Mouse (Mus musculus): Measurements from ENCODE around the gene Gm11437. TPM values are rescaled to one million over a fixed set of nuclear protein-coding genes. Genes with fewer than 3 reads are reported as not detected.

The Gm11437 gene
- total RNA-seq, 2 experiments from 2014 or later: not detected

GRCm38 (mm10) chr11:84145201-84145798 lies 22.0 kb downstream of the Gm11437 start:
- ATAC-seq (ENCODE audit: poor library complexity, severe bottlenecking): no peak

DNA sequence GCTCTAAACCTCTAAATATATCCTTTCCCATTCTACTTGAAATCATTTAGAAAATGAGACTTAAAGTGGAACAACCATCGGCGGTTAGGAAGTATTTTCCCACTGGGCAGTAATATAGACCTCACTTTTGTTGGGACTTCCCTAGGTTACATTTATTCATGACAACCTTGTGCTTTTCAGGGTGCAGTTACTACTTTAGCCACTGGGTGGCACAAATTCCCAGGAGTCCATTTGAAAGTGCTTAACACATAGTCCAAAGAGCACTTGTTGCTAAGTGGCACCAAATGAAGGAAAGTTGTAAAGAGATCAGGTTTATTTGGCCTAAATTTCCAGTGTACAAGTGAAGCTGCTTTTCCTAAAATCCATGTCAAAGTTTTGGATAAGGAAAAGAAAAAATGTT lies 25.5 kb downstream of the Gm11437 start:
- peak; percentile 54; the same call in 1 of the 2 replicates for ATAC-seq (ENCODE audit: poor library complexity, severe bottlenecking)

- ATAC-seq (ENCODE audit: poor library complexity, severe bottlenecking): no peak
Measured at GRCm38 (mm10) chr11:84136453-84136852, 30.8 kb downstream of the Gm11437 start.

DNA sequence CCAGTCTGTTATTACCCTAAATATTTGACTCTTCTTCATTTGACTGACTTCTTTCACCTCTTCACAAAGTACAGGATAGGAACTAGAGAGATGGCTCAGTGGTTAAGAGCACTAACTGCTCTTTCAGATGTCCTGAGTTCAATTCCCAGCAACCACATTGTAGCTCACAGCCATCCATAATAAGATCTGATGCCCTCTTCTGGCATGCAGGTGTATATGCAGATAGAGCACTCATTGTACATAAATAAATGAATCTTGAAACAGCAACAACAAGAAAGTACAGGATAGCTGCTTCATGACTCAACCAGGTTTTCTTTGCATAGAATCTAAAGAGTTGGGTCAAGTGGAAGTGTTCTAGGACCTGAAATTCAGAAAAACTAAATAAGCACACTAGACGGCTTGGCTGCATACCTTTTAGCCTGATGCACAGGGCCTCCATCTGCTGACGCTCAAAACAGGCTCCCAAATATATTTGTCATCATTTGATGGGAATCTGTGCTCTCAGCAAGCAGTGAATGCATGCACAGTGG lies 32.9 kb downstream of the Gm11437 start:
- no peak for ATAC-seq (ENCODE audit: poor library complexity, severe bottlenecking)

- no peak for ATAC-seq (ENCODE audit: poor library complexity, severe bottlenecking)
Measured at GRCm38 (mm10) chr11:84129799-84130185, 37.5 kb downstream of the Gm11437 start.

DNA sequence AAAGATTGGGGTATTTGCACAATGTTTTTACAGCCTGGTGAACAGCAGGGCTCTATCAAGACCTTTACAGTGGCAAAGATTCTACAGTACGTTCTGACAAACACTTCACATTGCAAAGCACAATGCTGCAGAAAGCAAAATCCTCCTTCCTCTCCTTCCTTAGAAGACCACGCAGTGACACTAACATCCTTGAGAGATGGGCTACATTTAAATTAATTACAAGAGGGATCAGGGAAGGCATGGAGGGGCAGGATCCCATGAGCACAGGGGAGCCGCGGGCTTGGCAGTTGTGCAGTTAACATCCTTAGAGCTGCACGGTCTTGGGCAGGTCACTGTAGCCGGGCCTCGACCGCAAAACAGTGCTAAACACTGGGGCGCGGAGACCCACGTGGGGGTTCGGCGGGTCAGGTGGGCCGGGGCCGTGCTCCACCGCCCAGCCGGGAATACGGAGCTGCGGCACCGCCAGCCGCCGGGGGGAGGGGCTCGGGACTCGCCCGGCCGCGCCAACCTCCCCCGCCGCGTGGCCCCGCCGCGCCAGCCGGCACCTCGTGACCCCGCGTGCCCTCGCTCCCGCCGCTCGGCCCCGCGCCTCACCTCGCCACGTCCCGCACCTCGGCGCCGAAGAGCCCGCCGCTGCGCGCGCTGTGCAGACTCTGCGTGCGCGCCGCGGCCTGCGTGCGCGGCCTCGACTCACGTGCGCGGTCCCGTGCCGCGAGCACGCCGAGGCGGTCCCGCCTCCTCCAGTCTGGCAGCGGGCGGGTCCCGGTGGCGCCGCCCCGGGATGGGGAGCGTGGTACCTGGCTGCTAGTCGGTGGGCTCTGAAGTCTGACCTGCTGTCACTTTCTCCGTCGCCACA lies 38.1 kb downstream of the Gm11437 start, which contains the start of the genes Tada2a and Acaca:
TSS of gene Tada2a (minus strand) at position 658 of the 856 bp plus-strand sequence.
TSS of gene Acaca (plus strand) at position 730 of the 856 bp plus-strand sequence.
- peak; percentile 97 for ATAC-seq (ENCODE audit: poor library complexity, severe bottlenecking)

DNA sequence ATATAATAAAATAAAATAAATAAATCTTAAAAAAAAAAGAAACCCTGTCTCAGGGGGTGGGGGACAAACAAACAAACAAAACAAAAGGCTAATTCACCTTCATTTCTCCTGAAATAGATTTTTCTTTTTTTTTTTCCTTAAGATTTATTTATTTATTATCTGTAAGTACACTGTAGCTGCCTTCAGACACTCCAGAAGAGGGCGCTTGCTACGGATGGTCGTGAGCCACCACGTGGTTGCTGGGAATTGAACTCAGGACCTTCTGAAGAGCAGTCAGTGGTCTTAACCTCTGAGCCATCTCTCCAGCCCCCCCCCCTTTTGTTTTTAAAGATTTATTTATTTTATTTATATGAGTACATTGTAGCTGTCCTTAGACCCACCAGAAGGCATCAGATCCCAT lies 39.3 kb downstream of the Gm11437 start:
- ATAC-seq (ENCODE audit: poor library complexity, severe bottlenecking): no peak

- ATAC-seq (ENCODE audit: poor library complexity, severe bottlenecking): no peak
Measured at GRCm38 (mm10) chr11:84121051-84121956, 46.0 kb downstream of the Gm11437 start.

DNA sequence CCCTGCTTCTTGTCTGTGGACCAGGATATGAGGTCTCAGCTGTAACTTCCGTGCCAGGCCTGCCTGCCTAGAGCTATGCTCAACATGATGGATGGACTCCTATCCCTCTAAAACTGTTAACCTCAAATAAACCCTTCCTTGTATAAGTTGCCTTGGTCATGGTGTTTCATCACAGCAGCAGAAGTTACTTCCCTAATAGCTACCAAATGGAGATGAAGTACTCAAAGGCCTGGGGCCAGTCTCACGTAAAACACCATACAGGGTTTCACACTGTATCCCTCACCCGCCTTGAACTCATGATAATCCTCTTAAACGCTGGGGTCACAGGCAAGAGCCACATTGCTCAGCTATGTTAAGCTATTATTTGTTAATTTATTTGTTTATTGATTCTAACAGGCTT lies 49.8 kb downstream of the Gm11437 start:
- ATAC-seq (ENCODE audit: poor library complexity, severe bottlenecking): peak; percentile 54

DNA sequence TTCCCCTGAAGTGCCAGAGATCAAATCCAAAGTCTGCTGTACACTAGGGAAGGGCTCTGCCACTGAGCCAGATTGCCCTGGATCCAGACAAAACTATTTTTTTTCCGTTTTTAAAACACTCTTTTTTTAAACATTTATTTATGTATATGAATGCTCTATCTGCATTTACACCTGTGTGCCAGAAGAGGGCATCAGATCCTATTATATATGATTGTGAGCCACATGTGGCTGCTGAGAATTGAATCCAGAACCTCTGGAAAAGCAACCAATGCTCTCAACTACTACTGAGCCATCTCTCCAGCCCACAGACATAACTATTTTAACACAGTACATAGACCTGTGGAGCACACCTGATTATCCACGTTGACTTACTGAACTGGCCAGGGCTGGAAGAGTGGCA lies 51.1 kb downstream of the Gm11437 start:
- ATAC-seq (ENCODE audit: poor library complexity, severe bottlenecking): no peak

- ATAC-seq (ENCODE audit: poor library complexity, severe bottlenecking): no peak
Measured at GRCm38 (mm10) chr11:84115646-84116045, 51.6 kb downstream of the Gm11437 start.

DNA sequence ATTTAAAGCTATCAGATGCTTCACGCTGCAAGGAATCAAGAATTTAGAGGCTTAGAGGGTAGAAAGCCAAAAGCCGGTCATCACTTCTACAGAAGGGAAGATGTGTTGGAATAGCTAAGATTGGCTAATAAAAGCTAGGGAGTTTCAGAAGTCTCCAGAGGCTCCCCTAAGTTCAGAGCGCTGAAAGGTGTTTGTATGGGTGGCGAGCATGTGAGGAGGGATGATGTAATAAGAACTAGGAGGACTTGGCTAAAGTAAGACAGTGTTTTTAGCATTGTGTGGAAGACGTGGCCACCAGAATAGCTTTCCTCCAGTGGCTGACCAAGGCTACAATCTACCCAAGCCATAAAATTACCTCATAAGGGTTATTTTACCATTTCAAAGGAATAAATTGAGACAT lies 53.7 kb downstream of the Gm11437 start:
- no peak for ATAC-seq (ENCODE audit: poor library complexity, severe bottlenecking)

GRCm38 (mm10) chr11:84107137-84107536 lies 60.1 kb downstream of the Gm11437 start:
- ATAC-seq (ENCODE audit: poor library complexity, severe bottlenecking): no peak

DNA sequence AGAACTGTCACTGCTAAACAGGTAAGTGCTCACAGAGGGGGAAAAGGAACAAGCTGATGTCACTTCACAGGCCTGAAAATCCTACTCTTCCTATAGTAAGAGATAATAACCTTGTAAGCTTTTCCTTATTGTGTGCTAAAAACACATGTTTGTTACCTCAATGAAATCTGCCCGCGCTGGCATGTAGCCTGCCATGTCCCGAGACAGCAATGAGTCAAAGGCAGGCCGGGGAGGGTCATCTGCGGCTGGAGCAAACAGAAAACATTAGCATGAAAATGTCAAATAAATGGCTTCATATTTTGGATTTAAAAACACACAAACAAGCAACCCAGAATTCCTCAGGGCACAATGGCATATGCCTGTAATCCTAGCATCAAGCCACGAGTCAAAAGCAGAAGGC lies 63.2 kb downstream of the Gm11437 start:
- ATAC-seq (ENCODE audit: poor library complexity, severe bottlenecking): no peak

GRCm38 (mm10) chr11:84101182-84101581 lies 66.1 kb downstream of the Gm11437 start:
- ATAC-seq (ENCODE audit: poor library complexity, severe bottlenecking): no peak

Other genes with a start within 250 kb of the Gm11437 start
- gene Ddx52, start 225.4 kb downstream of the Gm11437 start, total RNA-seq (2015): 28.1 and 30.5 TPM in 2 replicates
- 53.3 and 62.9 TPM in 2 replicates for gene Ddx52, start 225.4 kb downstream of the Gm11437 start, total RNA-seq (2017)
- gene Synrg, start 203.0 kb downstream of the Gm11437 start, total RNA-seq (2015): 25.7 and 27.7 TPM in 2 replicates
- 20.6 and 23.8 TPM in 2 replicates for gene Synrg, start 203.0 kb downstream of the Gm11437 start, total RNA-seq (2017)
- gene Dusp14, start 98.2 kb downstream of the Gm11437 start, total RNA-seq (2015): not detected in 2 replicates
- gene Dusp14, start 98.2 kb downstream of the Gm11437 start, total RNA-seq (2017): not detected in 2 replicates
- gene Tada2a, start 37.9 kb downstream of the Gm11437 start, total RNA-seq (2015): 4.9 and 7.2 TPM in 2 replicates
- 5.5 and 6.4 TPM in 2 replicates for gene Tada2a, start 37.9 kb downstream of the Gm11437 start, total RNA-seq (2017)
- 15.0 and 16.6 TPM in 2 replicates for gene Acaca, start 37.8 kb downstream of the Gm11437 start, total RNA-seq (2015)
- 16.6 and 23.9 TPM in 2 replicates for gene Acaca, start 37.8 kb downstream of the Gm11437 start, total RNA-seq (2017)

All from megakaryocyte, adult 5-6 weeks (primary cell).